Mouse (Mus musculus): ENCODE results near the gene Csrnp2.

GRCm38 (mm10) chr15:100539411-100539810, 44.1 kb upstream of the Csrnp2 start:
- TF ChIP-seq CTCF (IDR thresholded peaks at IDR 0.05; ENCODE audit: borderline replicate concordance, control insufficient read depth, extremely low read depth, insufficient read depth, low read length, poor library complexity) (no peak), POLR2A (IDR thresholded peaks at IDR 0.05; ENCODE audit: control insufficient read depth, extremely low read depth, insufficient read depth, low read length, poor library complexity) (no peak)
